Mouse (Mus musculus) frontal cortex, adult 2 months (tissue): ENCODE measurements at regions not wholly inside any gene's neighbourhood (a gene's known extent, or its start where the extent isn't known, plus 50 kb on each side); places are given as distances from the start of the nearest gene placed in this dataset.
A peak's percentile ranks its signal among the peaks of the same experiment; 100 is the strongest.

Experiments used
- DNase-seq, 2 experiments: peaks; one replicate each; pipeline ENCODE4 v3.0.0; 2022; ENCODE audit warnings: low spot score in 1 of 2; ENCODE audit errors: extremely low spot score in 1 of 2

- no peak for DNase-seq
Observed at GRCm38 (mm10) chrX:99415701-99416100, 55.4 kb downstream of the Pja1 start.

- no peak for DNase-seq
Observed at GRCm38 (mm10) chrX:99410942-99411341, 60.1 kb downstream of the Pja1 start.

GRCm38 (mm10) chrX:99409858-99410257 is 61.2 kb downstream of the Pja1 start:
- no peak for DNase-seq

GRCm38 (mm10) chrX:99409331-99409730 is 61.7 kb downstream of the Pja1 start:
- no peak for DNase-seq

GRCm38 (mm10) chrX:99408804-99409203 is 62.3 kb downstream of the Pja1 start:
- DNase-seq: no peak

- DNase-seq: no peak
Observed at GRCm38 (mm10) chrX:99405843-99406242, 65.2 kb downstream of the Pja1 start.

- no peak for DNase-seq
Observed at GRCm38 (mm10) chrX:99403521-99404149, 67.4 kb downstream of the Pja1 start.

- DNase-seq: peak in 1 of 2 experiments; percentile 52
Observed at GRCm38 (mm10) chrX:99402841-99403520, 68.1 kb downstream of the Pja1 start.

- DNase-seq: no peak
Observed at GRCm38 (mm10) chrX:99397344-99397743, 73.7 kb downstream of the Pja1 start.

GRCm38 (mm10) chrX:99396180-99396579 is 74.9 kb downstream of the Pja1 start:
- DNase-seq: no peak

GRCm38 (mm10) chrX:99395067-99395466 is 76.0 kb downstream of the Pja1 start:
- no peak for DNase-seq

GRCm38 (mm10) chrX:99391628-99392027 is 79.4 kb downstream of the Pja1 start:
- no peak for DNase-seq

- DNase-seq: no peak
Observed at GRCm38 (mm10) chrX:99390462-99390838, 80.6 kb downstream of the Pja1 start.

GRCm38 (mm10) chrX:99389778-99390461 is 81.2 kb downstream of the Pja1 start:
- DNase-seq: no peak

- no peak for DNase-seq
Observed at GRCm38 (mm10) chrX:99370711-99371110, 100.4 kb downstream of the Pja1 start.

- DNase-seq: peak in 1 of 2 experiments; percentile 7
Observed at GRCm38 (mm10) chrX:99369258-99369900, 101.7 kb downstream of the Pja1 start.

GRCm38 (mm10) chrX:99364072-99364471 is 107.0 kb downstream of the Pja1 start:
- peak in 1 of 2 experiments; percentile 17 for DNase-seq

- peak; percentile 2 to 50 for DNase-seq
Observed at GRCm38 (mm10) chrX:99360095-99360890, 110.8 kb downstream of the Pja1 start.

GRCm38 (mm10) chrX:99358784-99359183 is 112.3 kb downstream of the Pja1 start:
- no peak for DNase-seq

GRCm38 (mm10) chrX:99358051-99358617 is 112.9 kb downstream of the Pja1 start:
- no peak for DNase-seq
